In the genomic region with DNA sequence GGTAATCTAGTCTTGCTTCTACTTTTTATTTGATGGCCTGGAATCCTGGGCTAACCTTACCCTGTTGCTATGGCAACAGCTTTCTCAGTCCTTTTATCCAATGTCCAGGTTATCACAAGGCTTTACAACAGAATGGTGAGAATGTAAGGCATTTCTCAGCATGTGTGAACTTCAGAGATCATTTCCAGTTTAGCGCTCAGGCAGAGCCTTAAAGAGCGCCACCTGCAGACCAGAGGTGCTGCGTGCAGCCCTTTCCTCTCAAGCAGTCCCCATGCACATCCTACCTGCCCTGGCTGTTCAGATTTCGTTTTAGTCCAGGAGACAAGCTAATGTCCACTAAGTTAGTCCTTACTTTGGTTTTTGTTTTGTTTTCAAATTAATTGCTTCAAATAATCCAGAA, we compare ENCODE assay signal across 9 mouse cellular contexts. TPM values are rescaled to one million over a fixed set of nuclear protein-coding genes. Genes with fewer than 3 reads are reported as not detected.
DNase-seq lines count a peak whose midpoint lies in the region; ATAC-seq and TF ChIP-seq lines count a peak whose summit lies in the region.
"Had no signal": no experiment of that assay in that cellular context is flagged by ENCODE, and none has a peak within 500 bp of the region (broad histone marks: within the 10 kb centered on the region; RNA-seq: fewer than 3 reads in every experiment).

No protein-coding gene starts in this region.

- TF ChIP-seq POLR2A in heart, adult 2 months (IDR thresholded peaks at IDR 0.05; ENCODE audit: insufficient read depth, low read depth, low read length), result no peak
- TF ChIP-seq POLR2A in cortical plate, adult 2 months (IDR thresholded peaks at IDR 0.05; ENCODE audit: extremely low read depth, insufficient read depth, low read length), result no peak

- WGBS in heart, adult 2 months, result 36% methylated on average over 4 of the region's 4 CpGs
- 21% methylated on average over 4 of the region's 4 CpGs for WGBS in heart, embryonic 12.5 days

- peak; percentile 66 for TF ChIP-seq CTCF in heart, adult 2 months (IDR thresholded peaks at IDR 0.05)
- peak; percentile 40 for TF ChIP-seq CTCF in cortical plate, adult 2 months (IDR thresholded peaks at IDR 0.05; ENCODE audit: extremely low read depth, insufficient read depth, low read length)

- H3K4me1 ChIP-seq in heart, adult 2 months (ENCODE audit: control insufficient read depth, insufficient read depth, low read length), result no peaks in the 10 kb centered on the region; the same call in 1 of the 2 replicates
- peaks cover 11% of the 10 kb centered on the region; the same call in 1 of the 2 replicates for H3K4me1 ChIP-seq in heart, embryonic 12.5 days (replicated peaks)
- H3K4me1 ChIP-seq in cortical plate, adult 2 months (ENCODE audit: control insufficient read depth, insufficient read depth, low read length), result no peaks in the 10 kb centered on the region; the same call in 1 of the 2 replicates
- H3K4me1 ChIP-seq: limb, embryonic 12.5 days had no signal

- H3K36me3 ChIP-seq in heart, adult 2 months (ENCODE audit: control insufficient read depth, insufficient read depth, low read length), result no peaks in the 10 kb centered on the region
- H3K36me3 ChIP-seq in heart, embryonic 12.5 days, result no peaks in the 10 kb centered on the region
- H3K36me3 ChIP-seq: limb, embryonic 12.5 days had no signal

- no peak for ATAC-seq in heart, embryonic 12.5 days (ENCODE audit: insufficient number of reproducible peaks, low FRiP score)
- peak; percentile 85 for ATAC-seq in megakaryocyte progenitor cell, adult 5-6 weeks (replicated peaks; ENCODE audit: poor library complexity)

- H3K79me2 ChIP-seq in heart, adult 2 months (replicated peaks; ENCODE audit: control insufficient read depth, insufficient read depth, low read length), result no peaks in the 10 kb centered on the region

- no peak for DNase-seq in heart, adult 2 months
- DNase-seq in urinary bladder, postnatal 14 days (ENCODE audit: low spot score), result peak; percentile 20
- no peak for DNase-seq in urinary bladder, postnatal 4 days (ENCODE audit: low spot score in 2 of 2)
- no peak for DNase-seq in right cerebral cortex, adult 2 months (ENCODE audit: low spot score in 2 of 2)
- no peak for DNase-seq in spleen, adult 12 weeks (ENCODE audit: low spot score)

- no peak for TF ChIP-seq EP300 in heart, adult 2 months (IDR thresholded peaks at IDR 0.05; ENCODE audit: insufficient read depth, low read depth, low read length)

- no peak overlapping the region for H3K4me3 ChIP-seq in heart, adult 2 months
- no peak overlapping the region for H3K4me3 ChIP-seq in heart, embryonic 12.5 days
- H3K4me3 ChIP-seq in cortical plate, adult 2 months (ENCODE audit: insufficient read depth, low read length), result no peak overlapping the region
- H3K4me3 ChIP-seq: limb, embryonic 12.5 days had no signal

- intact Hi-C loops in heart, adult 2 months (cut with DNase I), result no loop called here

- no peaks in the 10 kb centered on the region for H3K27me3 ChIP-seq in heart, adult 2 months (ENCODE audit: control insufficient read depth, insufficient read depth, low read length)
- no peaks in the 10 kb centered on the region for H3K27me3 ChIP-seq in heart, embryonic 12.5 days (replicated peaks)
- H3K27me3 ChIP-seq: limb, embryonic 12.5 days had no signal

- no peak overlapping the region for H3K4me2 ChIP-seq in heart, embryonic 12.5 days
- H3K4me2 ChIP-seq: limb, embryonic 12.5 days had no signal

- H3K9ac ChIP-seq in heart, adult 2 months (ENCODE audit: low read depth, low read length), result no peak overlapping the region
- no peak overlapping the region for H3K9ac ChIP-seq in heart, embryonic 12.5 days
- H3K9ac ChIP-seq: limb, embryonic 12.5 days had no signal

- H3K27ac ChIP-seq in heart, adult 2 months, result no peak overlapping the region
- H3K27ac ChIP-seq in heart, embryonic 12.5 days (ENCODE audit: poor library complexity, severe bottlenecking), result no peak overlapping the region
- no peak overlapping the region for H3K27ac ChIP-seq in cortical plate, adult 2 months (ENCODE audit: insufficient read depth, low read length)
- H3K27ac ChIP-seq: limb, embryonic 12.5 days had no signal

- no peaks in the 10 kb centered on the region for H3K9me3 ChIP-seq in heart, embryonic 12.5 days (replicated peaks)
- H3K9me3 ChIP-seq: limb, embryonic 12.5 days had no signal

RNA-seq across cellular contexts. Expression of gene Esr2, which starts 46.8 kb away (rescaled TPM):
- not detected for total RNA-seq in heart, adult 2 months (2021)
- 0.06 and 0.18 TPM in 2 replicates for polyA plus RNA-seq in heart, adult 2 months (2012; rRNA removed)
- 0.36 and 0.46 TPM in 2 replicates for polyA plus RNA-seq in heart, embryonic 12.5 days (2016; fragmentation: Nextera tagmentation; extraction: Ambion mirVana)
- 0.19 and 0.25 TPM in 2 replicates for polyA plus RNA-seq in cortical plate, adult 2 months (2012; rRNA removed)
- not detected in 2 replicates for total RNA-seq in megakaryocyte progenitor cell, adult 5-6 weeks (2015)
- total RNA-seq in megakaryocyte progenitor cell, adult 5-6 weeks (2017), result not detected in 2 replicates
